Comparison of ENCODE assay signal across 8 mouse cellular contexts in the genomic region with DNA sequence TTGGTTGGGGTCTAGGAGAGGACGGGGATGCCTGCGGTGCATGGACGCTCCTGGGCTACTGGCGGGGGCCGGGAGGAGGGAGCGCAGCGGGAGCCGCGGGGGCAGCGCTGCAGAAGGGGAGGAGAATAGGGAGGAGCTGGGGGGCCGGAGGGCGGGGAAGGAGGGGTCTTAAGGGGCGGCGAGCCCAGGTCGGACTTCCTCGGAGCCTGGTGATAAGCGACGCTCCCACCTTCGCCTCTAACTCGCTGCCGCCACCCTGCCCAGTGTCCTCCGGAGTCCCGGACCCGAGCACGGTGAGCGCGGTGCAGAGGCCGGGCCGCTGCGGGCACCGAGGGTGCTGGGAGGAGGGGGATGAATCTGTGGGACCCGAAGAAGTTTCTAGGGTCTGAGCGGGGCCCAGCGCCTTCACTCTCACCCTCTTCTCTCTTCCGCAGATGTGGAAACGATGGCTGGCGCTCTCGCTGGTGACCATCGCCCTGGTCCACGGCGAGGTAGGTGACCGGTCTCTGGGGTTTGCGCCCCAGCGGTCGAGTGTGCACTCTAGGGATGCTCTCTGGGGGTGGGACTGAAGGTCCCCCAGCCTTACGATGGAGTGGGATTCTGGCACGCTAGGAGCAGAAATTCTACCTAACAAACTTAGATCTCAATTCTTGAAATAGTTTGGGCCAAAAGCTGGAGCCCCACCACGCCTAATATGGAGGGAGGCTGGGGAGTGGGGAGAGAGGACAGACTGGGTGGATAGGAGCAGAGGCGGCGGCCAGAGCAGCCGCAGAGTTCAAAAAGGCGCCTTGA. TPM values are rescaled to one million over a fixed set of nuclear protein-coding genes. Genes with fewer than 3 reads are reported as not detected.
A peak's percentile ranks its signal among the peaks of the same experiment; 100 is the strongest.
DNase-seq lines count a peak whose midpoint lies in the region; ATAC-seq and TF ChIP-seq lines count a peak whose summit lies in the region.

Gene Fstl1 (plus strand): TSS at position 14 of the 792 bp plus-strand sequence.

- H3K27me3 ChIP-seq in forebrain, embryonic 12.5 days, result no peaks in the 10 kb centered on the region
- H3K27me3 ChIP-seq in heart, embryonic 15.5 days, result no peaks in the 10 kb centered on the region
- H3K27me3 ChIP-seq in lung, postnatal 0 days (replicated peaks; ENCODE audit: insufficient read depth, low read length), result no peaks in the 10 kb centered on the region

- TF ChIP-seq EP300 in lung, postnatal 0 days (IDR thresholded peaks at IDR 0.05), result no peak

- peak within 1 kb of the TSS; percentile 69 for H3K27ac ChIP-seq in forebrain, embryonic 12.5 days
- peak within 1 kb of the TSS; percentile 88 for H3K27ac ChIP-seq in heart, embryonic 15.5 days
- peak within 1 kb of the TSS; percentile 82 for H3K27ac ChIP-seq in lung, postnatal 0 days (ENCODE audit: low read length)

- H3K4me3 ChIP-seq in forebrain, embryonic 12.5 days (replicated peaks), result peak within 1 kb of the TSS; percentile 67
- H3K4me3 ChIP-seq in heart, embryonic 15.5 days, result peak within 1 kb of the TSS; percentile 80
- peak within 1 kb of the TSS; percentile 79 for H3K4me3 ChIP-seq in lung, postnatal 0 days (ENCODE audit: low read depth, low read length)

- TF ChIP-seq CTCF in lung, postnatal 0 days (IDR thresholded peaks at IDR 0.05), result no peak

- peak; percentile 90 for DNase-seq in Muller cell, postnatal 12 days (ENCODE audit: inconsistent ontology term)
- DNase-seq in adrenal gland, postnatal 4 days (ENCODE audit: low spot score in 2 of 2), result no peak
- DNase-seq in layer of hippocampus, adult 8-10 months (ENCODE audit: low spot score in 2 of 2), result no peak
- DNase-seq in lung, postnatal 0 days (ENCODE audit: low spot score), result peak; percentile 73
- peak; percentile 83 for DNase-seq in retina, postnatal 1 day
- no peak for DNase-seq in T-cell, adult 2 months (ENCODE audit: low spot score)

- H3K4me1 ChIP-seq in forebrain, embryonic 12.5 days, result peaks cover 30% of the 10 kb centered on the region
- peaks cover 34% of the 10 kb centered on the region for H3K4me1 ChIP-seq in heart, embryonic 15.5 days (replicated peaks)
- H3K4me1 ChIP-seq in lung, postnatal 0 days (ENCODE audit: insufficient read depth, low read depth, low read length), result peaks cover 12% of the 10 kb centered on the region; the same call in 1 of the 2 replicates

- peak within 1 kb of the TSS; percentile 82 for H3K9ac ChIP-seq in forebrain, embryonic 12.5 days
- peak within 1 kb of the TSS; percentile 87 for H3K9ac ChIP-seq in heart, embryonic 15.5 days
- peak within 1 kb of the TSS; percentile 75 for H3K9ac ChIP-seq in lung, postnatal 0 days (replicated peaks; ENCODE audit: low read depth)

- peak within 1 kb of the TSS; percentile 83 for H3K4me2 ChIP-seq in forebrain, embryonic 12.5 days
- H3K4me2 ChIP-seq in heart, embryonic 15.5 days, result peak within 1 kb of the TSS; percentile 63
- peak within 1 kb of the TSS; percentile 84 for H3K4me2 ChIP-seq in lung, postnatal 0 days (replicated peaks; ENCODE audit: low read depth, low read length)

- no peaks in the 10 kb centered on the region for H3K9me3 ChIP-seq in forebrain, embryonic 12.5 days
- H3K9me3 ChIP-seq in heart, embryonic 15.5 days (replicated peaks), result no peaks in the 10 kb centered on the region
- no peaks in the 10 kb centered on the region for H3K9me3 ChIP-seq in lung, postnatal 0 days (ENCODE audit: low read length)

- ATAC-seq in forebrain, embryonic 12.5 days (ENCODE audit: low FRiP score), result peak; percentile 88
- ATAC-seq in heart, embryonic 15.5 days (replicated peaks; ENCODE audit: insufficient number of reproducible peaks, insufficient read depth, low FRiP score, low read depth), result peak; percentile 85
- ATAC-seq in lung, postnatal 0 days, result peak; percentile 78

- H3K36me3 ChIP-seq in forebrain, embryonic 12.5 days (replicated peaks), result 0 out of 2 replicates have a peak, but pooled peaks cover 3% of the 10 kb centered on the region
- H3K36me3 ChIP-seq in heart, embryonic 15.5 days, result peaks cover 8% of the 10 kb centered on the region; the same call in 1 of the 2 replicates
- H3K36me3 ChIP-seq in lung, postnatal 0 days (ENCODE audit: insufficient read depth, low read length), result no peaks in the 10 kb centered on the region

- WGBS in forebrain, embryonic 12.5 days, result under 1% methylated on average over 46 of the region's 52 CpGs
- WGBS in heart, embryonic 15.5 days, result under 1% methylated on average over 49 of the region's 52 CpGs
- WGBS in lung, postnatal 0 days, result under 1% methylated on average over 50 of the region's 52 CpGs

RNA-seq across cellular contexts. Expression of gene Fstl1, which starts in this region (rescaled TPM):
- total RNA-seq in adrenal gland, postnatal 4 days (2021), result 100 to 1,000 TPM; 242 to 304 TPM
- 146 and 173 TPM in 2 replicates for polyA plus RNA-seq in forebrain, embryonic 12.5 days (2016; fragmentation: Nextera tagmentation; extraction: Ambion mirVana)
- 468 and 518 TPM in 2 replicates for polyA plus RNA-seq in heart, embryonic 15.5 days (2015; fragmentation: Nextera tagmentation; extraction: Ambion mirVana)
- total RNA-seq in layer of hippocampus, adult 8-10 months (2022), result 10 to 100 TPM; 33.3 to 45.7 (median 36.2) TPM
- polyA plus RNA-seq in lung, postnatal 0 days (2015; fragmentation: Nextera tagmentation; extraction: Ambion mirVana), result 305 and 333 TPM in 2 replicates

Comparison
In these comparisons a context has a peak if more than half of its experiments do, and no peak if none do; other contexts are left out.
1. RNA of gene Fstl1 (total RNA-seq): 242 to 304 TPM in adrenal gland, postnatal 4 days; 33.3 to 45.7 TPM in layer of hippocampus, adult 8-10 months; every median in the first group is over 4 times any median in the second.
2. DNase-seq: peak in Muller cell, postnatal 12 days (single experiment), lung, postnatal 0 days (single experiment) and retina, postnatal 1 day (single experiment); none in adrenal gland, postnatal 4 days (0 of 2), layer of hippocampus, adult 8-10 months (0 of 2) and T-cell, adult 2 months (single experiment).
3. Peak in every context shown above with its lines, with median percentiles within 50 percentile points of each other: ATAC-seq, H3K27ac ChIP-seq, H3K4me2 ChIP-seq, H3K4me3 ChIP-seq and H3K9ac ChIP-seq.